Mouse (Mus musculus): ENCODE results near the gene Sigmar1. TPM values are rescaled to one million over a fixed set of nuclear protein-coding genes. Genes with fewer than 3 reads are reported as not detected.

The Sigmar1 gene
- total and polyA plus RNA-seq, 2 experiments from 2014 or later, result 28.4 to 39.7 TPM

DNA sequence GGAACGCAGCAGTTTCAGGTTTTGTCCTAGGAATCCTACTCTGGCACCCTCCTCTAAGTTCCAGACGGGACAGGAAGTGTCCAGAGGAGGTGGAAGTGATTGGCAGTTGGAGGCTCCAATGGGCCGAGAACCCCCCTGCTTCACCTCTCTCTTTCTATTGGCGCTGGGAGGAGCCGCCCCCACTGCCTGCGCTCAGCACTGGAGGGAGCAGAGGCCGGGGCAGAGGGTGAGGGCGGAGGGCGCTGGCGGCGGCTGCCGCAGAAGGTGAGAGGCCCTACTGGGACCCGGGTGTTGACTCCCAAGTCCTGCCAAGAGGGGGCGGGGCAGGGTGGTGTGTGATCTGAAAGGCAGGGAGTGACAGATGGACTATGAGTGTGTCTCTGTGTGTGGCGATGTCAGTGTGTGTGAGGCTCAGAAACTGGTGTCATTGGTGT lies 4.3 kb upstream of the Sigmar1 start:
- ATAC-seq, result peak; percentile 69
- DNase-seq, result peak; percentile 56
- 0 out of 2 replicates have a peak overlapping the region, but pooled peaks have one; percentile 10 for H3K9ac ChIP-seq
- 3% methylated on average over 15 of the region's 15 CpGs for WGBS
- H3K4me2 ChIP-seq (ENCODE audit: low read depth), result peak overlapping the region; percentile 42
- no peaks in the 10 kb centered on the region for H3K36me3 ChIP-seq (ENCODE audit: insufficient read depth)
- H3K9me3 ChIP-seq (ENCODE audit: low read length), result no peaks in the 10 kb centered on the region
- H3K4me3 ChIP-seq (ENCODE audit: low read depth, low read length), result peak overlapping the region; percentile 18
- H3K27me3 ChIP-seq (ENCODE audit: insufficient read depth, low read length), result no peaks in the 10 kb centered on the region
- no peak for TF ChIP-seq CTCF (IDR thresholded peaks at IDR 0.05; ENCODE audit: low read depth)
- 0 out of 2 replicates have a peak, but pooled peaks cover 12% of the 10 kb centered on the region for H3K4me1 ChIP-seq (ENCODE audit: insufficient read depth)
- peak overlapping the region; percentile 29; the same call in 1 of the 2 replicates for H3K27ac ChIP-seq (ENCODE audit: low read depth, low read length)

DNA sequence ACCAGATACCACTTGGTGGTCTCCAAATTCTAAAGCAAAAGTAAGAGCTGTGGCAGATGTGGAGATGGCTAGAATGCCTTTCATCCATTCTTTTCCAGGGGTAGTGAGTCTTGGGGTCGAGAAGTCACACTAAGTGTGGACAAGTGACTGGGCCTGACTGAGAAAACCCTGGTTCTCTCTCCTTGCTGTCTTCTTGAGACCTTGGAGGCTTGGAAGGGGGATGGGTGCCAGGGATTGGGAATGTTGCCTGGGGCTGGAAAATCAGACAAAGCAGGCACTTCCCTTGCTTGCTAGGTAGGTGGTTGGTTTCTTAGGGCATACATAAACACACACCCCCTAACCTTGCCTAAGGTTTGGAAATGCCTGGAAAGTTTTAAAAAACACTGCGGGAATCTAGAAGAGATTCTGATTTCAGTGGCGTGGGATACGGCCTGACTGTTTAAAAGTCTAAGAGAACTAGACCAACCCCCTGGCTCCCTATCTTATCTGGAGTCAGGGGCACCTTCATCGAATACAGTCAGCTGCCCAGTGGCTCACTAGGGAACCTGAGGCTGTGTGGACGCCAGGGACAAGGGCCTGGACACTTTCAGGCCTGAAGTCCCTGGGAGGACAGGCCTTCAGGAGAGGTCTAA lies 3.8 kb upstream of the Sigmar1 start:
- peak overlapping the region; percentile 42 for H3K4me2 ChIP-seq (ENCODE audit: low read depth)
- 0 out of 2 replicates have a peak, but pooled peaks cover 12% of the 10 kb centered on the region for H3K4me1 ChIP-seq (ENCODE audit: insufficient read depth)
- DNase-seq, result no peak
- no peaks in the 10 kb centered on the region for H3K27me3 ChIP-seq (ENCODE audit: insufficient read depth, low read length)
- no peak for TF ChIP-seq CTCF (IDR thresholded peaks at IDR 0.05; ENCODE audit: low read depth)
- no peak for ATAC-seq
- H3K9ac ChIP-seq, result 0 out of 2 replicates have a peak overlapping the region, but pooled peaks have one; percentile 10
- peak overlapping the region; percentile 29; the same call in 1 of the 2 replicates for H3K27ac ChIP-seq (ENCODE audit: low read depth, low read length)
- H3K36me3 ChIP-seq (ENCODE audit: insufficient read depth), result no peaks in the 10 kb centered on the region
- H3K9me3 ChIP-seq (ENCODE audit: low read length), result no peaks in the 10 kb centered on the region
- 0 out of 2 replicates have a peak overlapping the region, but pooled peaks have one; percentile 18 for H3K4me3 ChIP-seq (ENCODE audit: low read depth, low read length)
- 52% methylated on average over 6 of the region's 6 CpGs for WGBS

- Histone ChIP-seq H3K4me3 (ENCODE audit: low read depth, low read length) (no peak overlapping the region), H3K9me3 (ENCODE audit: low read length) (no peaks in the 10 kb centered on the region), H3K4me1 (ENCODE audit: insufficient read depth) (0 out of 2 replicates have a peak, but pooled peaks cover 12% of the 10 kb centered on the region), H3K9ac (no peak overlapping the region), H3K27me3 (ENCODE audit: insufficient read depth, low read length) (no peaks in the 10 kb centered on the region), H3K4me2 (ENCODE audit: low read depth) (no peak overlapping the region), H3K36me3 (ENCODE audit: insufficient read depth) (no peaks in the 10 kb centered on the region), H3K27ac (ENCODE audit: low read depth, low read length) (no peak overlapping the region)
- no peak for TF ChIP-seq CTCF (IDR thresholded peaks at IDR 0.05; ENCODE audit: low read depth)
- DNase-seq, result no peak
- no peak for ATAC-seq
- WGBS, result 77% methylated on average over 9 of the region's 9 CpGs
Observed at GRCm38 (mm10) chr4:41759206-41759605, 3.2 kb upstream of the Sigmar1 start.

DNA sequence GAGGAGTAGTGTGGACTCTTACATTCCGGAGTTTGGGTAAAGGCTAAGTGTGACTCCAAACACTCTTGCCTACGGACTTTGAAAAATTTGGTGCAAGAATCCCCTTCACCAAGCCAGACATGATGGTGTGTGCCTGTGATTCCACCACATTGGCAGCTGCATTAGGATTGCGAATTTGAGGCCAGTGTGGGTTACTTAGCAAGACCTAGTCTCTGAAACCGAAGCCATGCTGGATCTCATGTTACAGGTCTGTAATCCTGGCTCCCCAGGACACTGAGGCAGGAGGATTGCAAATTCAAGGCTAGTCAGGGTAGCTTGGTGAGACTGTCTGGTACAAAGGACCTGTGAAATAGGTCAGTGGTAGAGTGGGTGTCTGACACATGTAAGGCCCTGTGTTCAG lies 2.7 kb upstream of the Sigmar1 start:
- H3K4me1 ChIP-seq (ENCODE audit: insufficient read depth), result 0 out of 2 replicates have a peak, but pooled peaks cover 12% of the 10 kb centered on the region
- no peaks in the 10 kb centered on the region for H3K9me3 ChIP-seq (ENCODE audit: low read length)
- H3K4me3 ChIP-seq (ENCODE audit: low read depth, low read length), result no peak overlapping the region
- ATAC-seq, result no peak
- no peak for TF ChIP-seq CTCF (IDR thresholded peaks at IDR 0.05; ENCODE audit: low read depth)
- no peaks in the 10 kb centered on the region for H3K27me3 ChIP-seq (ENCODE audit: insufficient read depth, low read length)
- no peak overlapping the region for H3K9ac ChIP-seq
- no peaks in the 10 kb centered on the region for H3K36me3 ChIP-seq (ENCODE audit: insufficient read depth)
- WGBS, result 91% methylated on average over 4 of the region's 4 CpGs
- no peak overlapping the region for H3K27ac ChIP-seq (ENCODE audit: low read depth, low read length)
- no peak for DNase-seq
- H3K4me2 ChIP-seq (ENCODE audit: low read depth), result no peak overlapping the region

- Histone ChIP-seq H3K9me3 (ENCODE audit: low read length) (no peaks in the 10 kb centered on the region), H3K4me1 (ENCODE audit: insufficient read depth) (0 out of 2 replicates have a peak, but pooled peaks cover 12% of the 10 kb centered on the region), H3K27ac (ENCODE audit: low read depth, low read length) (no peak overlapping the region), H3K4me2 (ENCODE audit: low read depth) (no peak overlapping the region), H3K27me3 (ENCODE audit: insufficient read depth, low read length) (no peaks in the 10 kb centered on the region), H3K9ac (no peak overlapping the region), H3K36me3 (ENCODE audit: insufficient read depth) (no peaks in the 10 kb centered on the region), H3K4me3 (ENCODE audit: low read depth, low read length) (no peak overlapping the region)
- TF ChIP-seq CTCF (IDR thresholded peaks at IDR 0.05; ENCODE audit: low read depth), result no peak
- ATAC-seq (no peak), DNase-seq (no peak)
- 85% methylated on average over 11 of the region's 11 CpGs for WGBS
Observed at GRCm38 (mm10) chr4:41758021-41758420, 2.1 kb upstream of the Sigmar1 start.

GRCm38 (mm10) chr4:41757321-41757720 lies 1.4 kb upstream of the Sigmar1 start:
- DNase-seq, result no peak
- 92% methylated on average over 13 of the region's 13 CpGs for WGBS
- Histone ChIP-seq H3K4me1 (ENCODE audit: insufficient read depth) (0 out of 2 replicates have a peak, but pooled peaks cover 8% of the 10 kb centered on the region), H3K9me3 (ENCODE audit: low read length) (no peaks in the 10 kb centered on the region), H3K9ac (no peak overlapping the region), H3K27me3 (ENCODE audit: insufficient read depth, low read length) (no peaks in the 10 kb centered on the region), H3K36me3 (ENCODE audit: insufficient read depth) (no peaks in the 10 kb centered on the region), H3K27ac (ENCODE audit: low read depth, low read length) (no peak overlapping the region), H3K4me2 (ENCODE audit: low read depth) (no peak overlapping the region), H3K4me3 (ENCODE audit: low read depth, low read length) (no peak overlapping the region)
- TF ChIP-seq CTCF (IDR thresholded peaks at IDR 0.05; ENCODE audit: low read depth), result no peak
- no peak for ATAC-seq

GRCm38 (mm10) chr4:41756440-41756839 lies 483 bp upstream of the Sigmar1 start:
- Histone ChIP-seq H3K4me1 (ENCODE audit: insufficient read depth) (0 out of 2 replicates have a peak, but pooled peaks cover 4% of the 10 kb centered on the region), H3K9me3 (ENCODE audit: low read length) (no peaks in the 10 kb centered on the region), H3K4me2 (ENCODE audit: low read depth) (peak overlapping the region; percentile 93), H3K27me3 (ENCODE audit: insufficient read depth, low read length) (no peaks in the 10 kb centered on the region), H3K36me3 (ENCODE audit: insufficient read depth) (no peaks in the 10 kb centered on the region), H3K4me3 (ENCODE audit: low read depth, low read length) (peak overlapping the region; percentile 74), H3K9ac (0 out of 2 replicates have a peak overlapping the region, but pooled peaks have one; percentile 80), H3K27ac (ENCODE audit: low read depth, low read length) (no peak overlapping the region)
- ATAC-seq (no peak), DNase-seq (no peak)
- WGBS, result 76% methylated on average over 8 of the region's 8 CpGs
- TF ChIP-seq CTCF (IDR thresholded peaks at IDR 0.05; ENCODE audit: low read depth), result no peak
